Mouse (Mus musculus) large intestine, adult 2 months (tissue): Measurements from ENCODE around the gene Gcc1. TPM values are rescaled to one million over a fixed set of nuclear protein-coding genes. Genes with fewer than 3 reads are reported as not detected.

Experiments
- polyA plus RNA-seq: library from polyadenylated mRNA; depleted of rRNA; stranded (reverse); fragments of >200 nt; gene quantifications from 2 replicates; pipeline ENCODE4 v1.2.3, GENCODE M21; 2012; rRNA removed

The Gcc1 gene
- polyA plus RNA-seq, 1 experiment = 4.6 TPM

Other genes with a start within 250 kb of the Gcc1 start
- gene Zfp800, start 30.4 kb downstream of the Gcc1 start, polyA plus RNA-seq = 1.3 and 3.8 TPM in 2 replicates
- 609 and 620 TPM in 2 replicates for gene Arf5, start 4.8 kb downstream of the Gcc1 start, polyA plus RNA-seq
- gene Fscn3, start 601 bp downstream of the Gcc1 start, polyA plus RNA-seq = 0.07 and 0.56 TPM in 2 replicates
- 0.25 and 0.40 TPM in 2 replicates for gene Pax4, start 21.0 kb upstream of the Gcc1 start, polyA plus RNA-seq
- gene Snd1, start 46.7 kb upstream of the Gcc1 start, polyA plus RNA-seq = 89.7 and 90.4 TPM in 2 replicates